Mouse (Mus musculus): ENCODE measurements around the gene Wdr92. TPM values are rescaled to one million over a fixed set of nuclear protein-coding genes. Genes with fewer than 3 reads are reported as not detected.
"Not testable (repeated sequence)": the region's sequence is repeated elsewhere in the genome, so short reads cannot be mapped to it uniquely, and the experiment has no call there.

The Wdr92 gene
- polyA plus RNA-seq, 1 experiment: 21.2 TPM

DNA sequence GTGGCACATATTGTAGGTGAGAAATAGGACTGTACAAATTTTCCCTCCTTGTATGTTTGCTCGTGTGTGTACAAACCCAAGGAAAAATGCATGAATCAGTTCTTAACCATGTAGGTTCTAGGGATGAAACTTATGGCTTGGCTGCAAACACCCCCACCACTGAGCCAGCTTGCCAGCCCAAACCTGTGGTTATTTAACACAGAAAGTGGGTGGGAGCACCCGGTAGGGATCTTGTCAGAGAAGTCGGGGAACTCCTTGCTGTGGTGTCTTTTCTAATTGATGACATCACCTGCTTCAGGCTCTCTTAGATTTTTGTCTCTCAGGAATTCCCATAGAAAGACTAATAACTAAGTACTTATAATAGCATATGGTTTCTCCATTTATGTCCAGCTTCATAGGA is 5.7 kb downstream of the Wdr92 start:
- H3K4me1 ChIP-seq (ENCODE audit: control insufficient read depth, insufficient read depth, insufficient read length, low read length): peaks cover 3% of the 10 kb centered on the region
- no peak overlapping the region for H3K4me3 ChIP-seq (ENCODE audit: insufficient read depth, low read depth, low read length)
- no peak overlapping the region for H3K27ac ChIP-seq (replicated peaks; ENCODE audit: low read depth, low read length)

DNA sequence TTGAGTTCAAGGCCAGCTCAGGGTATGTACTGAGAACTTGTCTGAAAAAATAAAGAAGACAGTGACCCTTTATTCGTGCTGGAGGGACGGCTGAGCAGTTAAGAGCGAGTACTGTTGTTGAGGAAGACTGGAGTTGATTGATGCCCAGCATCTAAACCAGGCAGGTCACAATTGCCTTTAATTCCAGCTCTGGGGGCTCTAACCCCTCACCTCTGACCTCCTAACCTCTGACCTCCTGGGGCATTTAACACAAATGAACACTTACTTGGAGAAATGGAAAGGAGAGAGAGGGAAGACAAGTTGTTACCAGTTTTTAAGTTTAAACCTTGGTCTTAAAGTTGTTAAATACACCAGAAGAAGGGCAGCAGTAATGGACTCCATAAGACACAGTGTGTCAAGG is 6.9 kb downstream of the Wdr92 start:
- no peak overlapping the region for H3K27ac ChIP-seq (replicated peaks; ENCODE audit: low read depth, low read length)
- no peak overlapping the region for H3K4me3 ChIP-seq (ENCODE audit: insufficient read depth, low read depth, low read length)
- H3K4me1 ChIP-seq (ENCODE audit: control insufficient read depth, insufficient read depth, insufficient read length, low read length): peaks cover 3% of the 10 kb centered on the region

DNA sequence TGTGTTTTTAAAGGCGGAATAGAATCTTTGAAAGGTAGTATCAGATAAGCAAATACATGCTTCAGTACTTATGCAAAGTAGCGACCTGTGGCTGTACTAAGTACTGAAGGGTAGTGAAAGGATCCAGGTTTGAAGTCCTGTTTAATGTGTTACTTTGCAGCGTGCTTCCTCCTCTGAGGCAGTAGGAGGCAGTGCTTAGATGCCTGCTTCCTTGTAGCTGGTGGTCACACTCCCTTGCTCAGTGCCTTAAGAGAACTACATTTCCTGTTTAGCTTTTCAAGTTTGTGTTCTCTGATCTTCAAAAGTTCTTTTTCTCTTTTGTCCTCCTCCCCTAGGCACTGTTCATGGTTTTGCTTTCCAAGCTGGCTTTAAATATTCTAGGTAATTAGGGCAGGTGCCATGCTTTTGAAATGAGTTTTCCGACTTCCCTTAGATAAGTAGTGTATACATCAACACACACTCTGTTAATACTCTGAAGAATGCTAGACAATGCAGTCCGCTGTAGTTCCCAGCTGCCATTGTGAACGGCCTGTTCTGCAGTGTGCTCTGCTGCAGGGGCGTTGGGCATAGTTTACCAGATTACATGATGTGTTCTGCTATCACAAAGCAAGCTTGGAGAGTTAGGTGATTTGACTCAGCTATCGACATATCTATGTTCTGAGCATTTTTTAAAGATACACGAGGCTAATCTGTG is 10.4 kb downstream of the Wdr92 start:
- H3K27ac ChIP-seq (replicated peaks; ENCODE audit: low read depth, low read length): no peak overlapping the region
- no peaks in the 10 kb centered on the region for H3K4me1 ChIP-seq (ENCODE audit: control insufficient read depth, insufficient read depth, insufficient read length, low read length)
- no peak overlapping the region for H3K4me3 ChIP-seq (ENCODE audit: insufficient read depth, low read depth, low read length)

DNA sequence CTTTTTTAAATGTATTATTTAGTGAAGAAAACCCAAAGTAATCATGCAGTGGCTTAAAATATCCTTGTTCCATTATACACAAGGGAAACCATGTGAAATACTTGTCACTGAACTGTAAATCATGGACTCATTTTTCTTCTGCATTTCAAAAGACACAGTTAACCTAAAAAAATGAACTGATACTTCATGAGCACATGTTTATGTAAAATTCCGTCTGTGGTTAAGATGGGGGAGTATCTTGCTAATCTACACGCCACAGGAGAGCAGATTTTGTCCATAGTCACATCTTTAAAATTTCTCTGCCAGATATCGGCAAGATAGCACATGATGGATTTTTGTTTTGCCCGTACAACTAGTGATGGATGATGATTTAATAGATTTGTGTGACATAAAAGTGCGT is 17.3 kb downstream of the Wdr92 start:
- Histone ChIP-seq H3K27ac (replicated peaks; ENCODE audit: low read depth, low read length) (no peak overlapping the region), H3K4me3 (ENCODE audit: insufficient read depth, low read depth, low read length) (no peak overlapping the region), H3K4me1 (ENCODE audit: control insufficient read depth, insufficient read depth, insufficient read length, low read length) (no peaks in the 10 kb centered on the region)

DNA sequence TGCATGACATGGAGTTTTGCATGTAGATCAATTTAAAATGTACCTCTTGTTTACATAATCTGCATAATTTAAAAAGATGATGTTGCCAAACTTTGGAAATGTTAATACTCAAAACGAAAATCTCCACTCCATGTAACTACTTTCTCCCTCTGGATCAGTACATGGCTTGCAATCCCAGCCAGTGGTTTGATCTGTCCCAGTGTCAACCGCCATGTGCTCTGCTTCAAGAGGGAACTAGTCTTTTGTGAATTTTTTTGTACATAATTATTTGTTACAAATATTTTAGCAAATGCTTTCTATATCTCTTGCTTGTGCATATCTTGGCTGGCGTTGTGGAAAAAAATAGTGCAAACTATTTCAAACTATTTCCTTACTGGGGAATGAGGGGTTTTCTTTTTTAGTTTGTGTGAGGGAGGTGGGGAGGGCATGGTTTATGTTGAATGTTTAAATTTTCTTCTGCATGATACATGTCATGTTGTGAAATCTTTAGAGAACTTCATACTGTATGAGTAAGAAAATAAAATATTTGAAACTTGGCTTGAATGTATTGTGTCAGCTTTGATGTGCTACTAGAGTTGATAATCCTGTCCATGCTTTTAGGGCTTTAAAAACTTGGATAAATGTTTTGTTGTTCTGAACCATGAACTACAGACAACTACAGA is 18.1 kb downstream of the Wdr92 start:
- no peak overlapping the region for H3K4me3 ChIP-seq (ENCODE audit: insufficient read depth, low read depth, low read length)
- H3K4me1 ChIP-seq (ENCODE audit: control insufficient read depth, insufficient read depth, insufficient read length, low read length): no peaks in the 10 kb centered on the region
- no peak overlapping the region for H3K27ac ChIP-seq (replicated peaks; ENCODE audit: low read depth, low read length)

DNA sequence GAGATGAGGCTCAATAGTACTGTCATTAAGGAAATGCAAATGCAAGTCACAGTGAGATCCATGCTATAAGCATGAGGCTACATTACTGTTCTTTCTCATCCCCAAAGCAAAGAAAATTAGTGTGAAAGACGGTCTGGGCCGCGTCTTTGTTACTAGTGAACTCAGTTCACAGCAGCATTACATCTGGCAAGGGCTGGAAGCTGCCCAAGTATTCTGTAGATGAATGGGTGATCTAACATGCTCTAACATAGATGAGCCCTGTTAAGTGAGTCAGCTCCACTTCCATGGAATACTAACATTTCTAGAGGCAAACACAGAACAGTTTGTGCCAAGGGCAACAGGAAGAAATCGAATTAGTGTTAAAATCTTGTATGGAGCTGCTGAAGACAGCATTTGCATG is 19.0 kb downstream of the Wdr92 start:
- Histone ChIP-seq H3K4me3 (ENCODE audit: insufficient read depth, low read depth, low read length) (no peak overlapping the region), H3K4me1 (ENCODE audit: control insufficient read depth, insufficient read depth, insufficient read length, low read length) (no peaks in the 10 kb centered on the region), H3K27ac (replicated peaks; ENCODE audit: low read depth, low read length) (no peak overlapping the region)

DNA sequence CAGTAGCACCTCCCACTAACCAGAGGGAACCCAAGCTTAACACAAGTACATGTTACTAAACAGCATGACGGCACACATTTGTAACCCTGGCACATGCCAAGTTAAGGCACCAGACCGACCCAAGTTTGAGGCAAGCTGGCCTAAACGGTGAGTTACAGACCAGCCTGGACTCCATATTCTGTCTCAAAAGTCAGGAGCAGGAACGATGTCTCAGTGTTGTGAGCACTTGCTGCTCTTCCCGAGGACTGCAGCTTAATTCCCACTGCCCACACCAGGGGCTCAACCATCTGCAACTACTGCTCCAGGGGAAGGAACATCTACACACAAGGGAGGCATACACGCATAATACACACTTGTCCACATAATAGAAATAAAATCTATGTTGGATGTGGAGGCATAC is 20.6 kb downstream of the Wdr92 start:
- Histone ChIP-seq H3K27ac (replicated peaks; ENCODE audit: low read depth, low read length) (no peak overlapping the region), H3K4me3 (ENCODE audit: insufficient read depth, low read depth, low read length) (no peak overlapping the region), H3K4me1 (ENCODE audit: control insufficient read depth, insufficient read depth, insufficient read length, low read length) (no peaks in the 10 kb centered on the region)

DNA sequence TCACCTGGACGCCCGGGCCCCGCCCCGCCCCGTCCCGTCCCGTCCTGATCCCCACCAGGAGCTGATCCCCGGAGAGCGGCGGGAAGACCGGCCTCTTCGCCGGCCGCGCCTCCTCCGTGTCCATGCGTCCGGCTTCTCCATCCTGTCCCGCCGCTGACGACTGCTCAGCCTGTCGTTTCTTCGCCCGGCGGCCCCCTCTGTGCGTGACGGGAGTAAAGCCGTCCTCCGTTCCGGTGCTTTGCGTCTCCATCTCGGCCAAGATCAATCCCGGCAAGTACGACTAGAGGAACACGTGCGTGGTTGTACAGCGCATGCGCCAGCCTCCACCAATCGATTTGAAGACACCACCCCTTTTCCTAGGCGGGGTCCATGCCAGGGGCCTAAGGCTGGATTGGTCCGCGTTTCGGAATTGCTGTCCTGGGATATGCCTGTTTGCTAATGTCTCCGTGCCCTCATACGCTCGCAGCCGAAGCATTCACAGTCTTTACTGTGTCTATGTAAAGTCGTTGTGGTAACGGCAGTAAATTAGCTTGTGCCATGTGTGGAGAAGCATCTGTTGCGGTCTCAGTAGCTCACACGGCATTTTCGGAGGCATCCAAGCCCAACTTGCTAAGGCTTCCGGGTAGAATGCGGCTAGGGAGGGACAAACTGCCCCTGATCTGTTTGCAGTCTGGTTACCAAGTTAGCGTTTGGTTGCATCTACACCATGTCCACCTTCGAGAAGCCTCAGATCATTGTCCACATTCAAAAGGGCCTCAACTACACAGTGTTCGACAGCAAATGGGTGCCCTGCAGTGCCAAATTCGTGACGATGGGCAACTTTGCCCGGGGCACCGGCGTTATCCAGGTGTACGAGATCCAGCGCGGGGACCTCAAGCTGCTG is 29.6 kb downstream of the Wdr92 start, which contains the start of gene Pno1:
Gene Pno1 (minus strand): TSS at position 311 of the 883 bp plus-strand sequence.
- H3K27ac ChIP-seq (replicated peaks; ENCODE audit: low read depth, low read length): peak within 1 kb of the TSS; percentile 100
- H3K4me1 ChIP-seq (ENCODE audit: control insufficient read depth, insufficient read depth, insufficient read length, low read length): no peaks in the 10 kb centered on the region; the same call in 1 of the 2 replicates
- H3K4me3 ChIP-seq (ENCODE audit: insufficient read depth, low read depth, low read length): peak within 1 kb of the TSS; percentile 79

DNA sequence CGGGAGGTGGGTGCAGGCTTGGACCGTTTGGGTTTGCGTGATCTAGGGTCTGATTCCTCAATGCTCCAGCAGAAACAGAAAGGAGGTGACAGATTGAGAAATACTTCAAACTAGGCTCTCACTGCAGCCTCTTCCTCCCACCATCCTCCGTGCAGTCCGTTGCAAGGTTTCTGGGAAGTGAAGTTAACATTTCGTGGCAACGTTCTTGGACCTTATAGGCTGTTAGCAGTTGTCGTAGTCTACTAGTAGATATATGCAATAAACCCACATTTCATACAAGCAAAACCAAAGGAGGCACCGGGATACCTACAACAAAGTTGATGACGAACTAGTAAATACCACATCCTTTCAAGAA is 30.2 kb downstream of the Wdr92 start:
- Histone ChIP-seq H3K4me1 (ENCODE audit: control insufficient read depth, insufficient read depth, insufficient read length, low read length) (no peaks in the 10 kb centered on the region; the same call in 1 of the 2 replicates), H3K4me3 (ENCODE audit: insufficient read depth, low read depth, low read length) (peak overlapping the region; percentile 77), H3K27ac (replicated peaks; ENCODE audit: low read depth, low read length) (peak overlapping the region; percentile 16; the same call in 1 of the 2 replicates)

DNA sequence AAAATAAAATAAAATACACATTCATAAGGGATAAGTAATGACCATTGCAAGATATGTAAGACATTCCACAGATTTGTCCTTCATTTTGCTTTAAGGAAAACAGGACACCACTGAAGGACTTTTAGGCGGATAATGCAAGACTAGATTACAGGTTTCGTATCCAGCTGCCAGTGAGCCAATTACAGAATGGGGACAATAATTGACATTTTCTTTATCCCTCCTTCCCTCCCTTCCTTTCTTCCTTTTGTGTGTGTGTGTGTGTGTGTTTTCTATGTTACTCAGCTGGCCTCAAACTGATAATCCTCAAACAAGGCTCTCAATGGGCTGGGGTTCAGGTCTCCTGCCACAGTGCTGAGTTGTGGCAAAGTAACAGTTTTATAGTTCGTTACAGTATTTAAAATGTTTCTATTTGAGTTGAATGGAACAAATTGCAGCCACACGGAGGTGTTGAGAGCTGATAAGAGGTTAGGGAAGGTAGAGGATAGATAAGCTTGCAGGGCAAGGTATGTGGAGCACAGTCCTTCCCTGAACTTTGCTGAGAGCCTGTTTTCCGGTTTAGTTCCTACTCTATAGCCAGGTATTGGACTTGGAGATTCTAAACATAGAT is 31.1 kb downstream of the Wdr92 start:
- Histone ChIP-seq H3K4me1 (ENCODE audit: control insufficient read depth, insufficient read depth, insufficient read length, low read length) (no peaks in the 10 kb centered on the region; the same call in 1 of the 2 replicates), H3K4me3 (ENCODE audit: insufficient read depth, low read depth, low read length) (peak overlapping the region; percentile 14; the same call in 1 of the 2 replicates), H3K27ac (replicated peaks; ENCODE audit: low read depth, low read length) (no peak overlapping the region)

DNA sequence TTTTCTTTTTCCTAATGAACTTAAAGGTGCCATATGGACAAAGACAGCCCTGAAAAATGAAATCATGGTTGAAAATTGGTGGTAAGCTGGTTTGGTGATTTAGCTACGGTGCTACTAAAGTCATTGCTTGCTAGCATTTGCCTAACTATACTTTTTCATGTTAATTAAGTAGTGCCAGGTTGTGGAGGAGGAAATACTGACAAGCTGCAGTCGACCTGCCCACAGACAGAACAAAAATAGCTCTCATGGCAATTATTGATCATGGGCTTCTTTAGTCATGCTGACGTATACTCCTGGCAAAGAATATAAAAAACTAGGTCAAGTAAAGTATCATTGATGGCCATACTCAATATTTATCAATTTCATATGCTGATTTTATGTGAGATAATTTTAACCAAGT is 33.6 kb downstream of the Wdr92 start:
- H3K4me3 ChIP-seq (ENCODE audit: insufficient read depth, low read depth, low read length): no peak overlapping the region
- no peak overlapping the region for H3K27ac ChIP-seq (replicated peaks; ENCODE audit: low read depth, low read length)
- H3K4me1 ChIP-seq (ENCODE audit: control insufficient read depth, insufficient read depth, insufficient read length, low read length): no peaks in the 10 kb centered on the region; the same call in 1 of the 2 replicates

DNA sequence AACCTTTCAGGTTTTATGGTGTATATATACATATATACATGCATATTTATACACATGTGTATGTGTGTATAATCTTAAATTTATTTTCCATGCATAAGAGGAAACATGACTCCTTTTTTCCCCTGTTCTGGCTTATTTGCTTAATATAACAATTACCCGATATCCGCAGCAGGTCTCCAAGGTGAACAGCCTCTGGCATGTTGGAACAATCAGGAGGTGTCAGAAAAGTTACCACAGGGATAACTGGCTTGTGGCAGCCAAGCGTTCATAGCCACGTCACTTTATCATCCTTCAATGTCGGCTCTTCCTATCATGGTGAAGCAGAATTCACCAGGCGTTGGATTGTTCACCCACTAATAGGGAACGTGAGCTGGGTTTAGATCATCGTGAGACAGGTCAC is 39.2 kb downstream of the Wdr92 start:
- Histone ChIP-seq H3K27ac (replicated peaks; ENCODE audit: low read depth, low read length) (no peak overlapping the region), H3K4me1 (ENCODE audit: control insufficient read depth, insufficient read depth, insufficient read length, low read length) (no peaks in the 10 kb centered on the region), H3K4me3 (ENCODE audit: insufficient read depth, low read depth, low read length) (no peak overlapping the region)

DNA sequence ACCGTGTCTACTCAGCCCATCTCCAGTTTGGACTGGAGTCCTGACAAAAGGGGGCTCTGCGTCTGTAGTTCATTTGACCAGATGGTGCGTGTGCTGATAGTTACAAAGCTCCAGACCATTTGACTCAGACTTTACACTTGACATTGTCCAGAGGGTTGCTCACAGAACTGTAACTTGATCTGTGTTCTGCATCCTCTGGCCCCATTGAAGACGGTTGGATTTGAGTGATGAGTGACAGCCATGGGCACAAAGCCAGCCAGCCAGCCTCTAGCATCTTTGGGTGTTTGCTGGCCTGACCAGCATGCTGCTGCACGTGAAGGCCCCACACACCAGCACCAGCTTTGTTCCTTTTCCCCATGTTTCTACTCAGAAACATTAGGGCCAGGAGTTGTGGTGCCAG is 50.9 kb downstream of the Wdr92 start:
- no peak overlapping the region for H3K4me3 ChIP-seq (ENCODE audit: insufficient read depth, low read depth, low read length)
- H3K4me1 ChIP-seq (ENCODE audit: control insufficient read depth, insufficient read depth, insufficient read length, low read length): no peaks in the 10 kb centered on the region
- H3K27ac ChIP-seq (replicated peaks; ENCODE audit: low read depth, low read length): no peak overlapping the region

DNA sequence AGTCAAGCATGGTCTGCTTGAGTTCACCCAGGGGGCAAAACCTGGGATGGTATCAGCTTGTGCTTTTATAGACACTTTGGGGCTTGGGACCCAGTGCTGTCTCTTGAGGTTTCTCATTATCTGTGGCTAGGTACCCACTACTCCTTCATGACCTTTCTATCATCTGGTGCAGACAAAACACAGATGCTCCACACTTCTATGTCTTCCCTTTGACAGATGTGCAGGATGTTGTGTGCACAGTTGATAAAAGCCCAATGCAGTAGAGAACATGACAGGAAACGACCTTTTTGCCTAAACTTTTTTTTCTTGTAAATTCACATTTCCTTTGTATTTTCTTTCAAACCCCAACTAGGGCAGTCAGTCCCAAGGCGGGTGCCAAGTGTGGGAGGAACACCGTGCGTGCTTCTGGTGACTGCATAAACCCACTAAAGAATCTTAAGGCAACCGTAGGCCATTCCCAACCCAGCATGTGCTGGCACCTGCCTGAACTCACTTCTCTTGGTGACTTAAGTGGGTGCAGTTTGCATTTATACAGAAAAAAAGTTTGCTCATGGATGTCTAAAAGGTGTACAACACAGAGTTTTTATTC is 54.6 kb downstream of the Wdr92 start:
- no peak overlapping the region for H3K27ac ChIP-seq (replicated peaks; ENCODE audit: low read depth, low read length)
- H3K4me1 ChIP-seq (ENCODE audit: control insufficient read depth, insufficient read depth, insufficient read length, low read length): no peaks in the 10 kb centered on the region
- no peak overlapping the region for H3K4me3 ChIP-seq (ENCODE audit: insufficient read depth, low read depth, low read length)

DNA sequence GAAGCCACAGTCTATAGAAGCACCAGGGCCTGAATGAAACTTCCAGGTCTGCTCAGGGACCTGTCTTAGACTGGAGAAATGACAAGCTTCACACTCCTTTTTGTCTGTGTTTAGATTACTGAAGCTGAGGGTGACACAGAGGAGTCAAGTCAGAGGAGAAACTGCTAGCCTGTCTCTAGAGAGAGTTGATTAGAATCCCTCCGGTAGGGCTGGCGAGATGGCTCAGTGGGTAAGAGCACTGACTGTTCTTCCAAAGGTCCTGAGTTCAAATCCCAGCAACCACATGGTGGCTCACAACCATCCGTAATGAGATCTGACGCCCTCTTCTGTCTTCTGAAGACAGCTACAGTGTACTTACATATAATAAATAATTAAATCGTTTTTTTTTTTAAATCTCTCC is 56.7 kb downstream of the Wdr92 start:
- not testable (repeated sequence) for H3K27ac ChIP-seq (replicated peaks; ENCODE audit: low read depth, low read length); H3K4me3 ChIP-seq (ENCODE audit: insufficient read depth, low read depth, low read length); H3K4me1 ChIP-seq (ENCODE audit: control insufficient read depth, insufficient read depth, insufficient read length, low read length)
